Mouse (Mus musculus) embryonic facial prominence, embryonic 12.5 days (tissue): ENCODE measurements around the gene Kcnk2. TPM values are rescaled to one million over a fixed set of nuclear protein-coding genes. Genes with fewer than 3 reads are reported as not detected.

ENCODE experiments used
- ATAC-seq: fragments of 200-750 bp; cut with Nextera tagmentation; 2 replicates; pipeline ENCODE4 v1.8.0; 2017; ENCODE audit not compliant: insufficient number of reproducible peaks, insufficient read depth, low FRiP score, low TSS enrichment
- H3K27ac ChIP-seq: fragments of 300-500 bp; sonication (generic); 2 replicates; pipeline ENCODE4 v1.5.1; 2016; ENCODE audit warnings: mild to moderate bottlenecking
- H3K27me3 ChIP-seq: fragments of 300-500 bp; sonication (generic); 2 replicates; pipeline ENCODE4 v1.6.1; 2016; ENCODE audit warnings: mild to moderate bottlenecking, moderate library complexity
- H3K36me3 ChIP-seq: fragments of 300-500 bp; sonication (generic); 2 replicates; pipeline ENCODE4 v1.6.1; 2016; ENCODE audit warnings: mild to moderate bottlenecking
- H3K4me1 ChIP-seq: fragments of 300-500 bp; sonication (generic); 2 replicates; pipeline ENCODE4 v1.6.1; 2016
- H3K4me2 ChIP-seq: fragments of 300-500 bp; sonication (generic); replicated peaks from 2 replicates; pipeline ENCODE4 v1.6.1; 2016; ENCODE audit warnings: mild to moderate bottlenecking, moderate library complexity
- H3K4me3 ChIP-seq: fragments of 300-500 bp; sonication (generic); 2 replicates; pipeline ENCODE4 v1.5.1; 2016; ENCODE audit warnings: mild to moderate bottlenecking
- H3K9ac ChIP-seq: fragments of 300-500 bp; sonication (generic); 2 replicates; pipeline ENCODE4 v1.6.1; 2016; ENCODE audit warnings: mild to moderate bottlenecking, moderate library complexity
- H3K9me3 ChIP-seq: fragments of 300-500 bp; sonication (generic); 2 replicates; pipeline ENCODE4 v1.6.1; 2016; ENCODE audit warnings: mild to moderate bottlenecking, moderate library complexity
- WGBS: fragments of 180-500 bp; shearing (Covaris S2); methylation state at CpG from one replicate; pipeline ENCODE4 v1.1.7; 2016; 5-methylcytosine and 5-hydroxymethylcytosine counted together
- polyA plus RNA-seq: library from polyadenylated mRNA; unstranded; fragments of >200 nt; fragmentation: Nextera tagmentation; extraction: Ambion mirVana; gene quantifications from 2 replicates; pipeline ENCODE4 v1.2.1, GENCODE M21; 2016

The Kcnk2 gene
- 6.3 and 6.6 TPM in 2 replicates for polyA plus RNA-seq

DNA sequence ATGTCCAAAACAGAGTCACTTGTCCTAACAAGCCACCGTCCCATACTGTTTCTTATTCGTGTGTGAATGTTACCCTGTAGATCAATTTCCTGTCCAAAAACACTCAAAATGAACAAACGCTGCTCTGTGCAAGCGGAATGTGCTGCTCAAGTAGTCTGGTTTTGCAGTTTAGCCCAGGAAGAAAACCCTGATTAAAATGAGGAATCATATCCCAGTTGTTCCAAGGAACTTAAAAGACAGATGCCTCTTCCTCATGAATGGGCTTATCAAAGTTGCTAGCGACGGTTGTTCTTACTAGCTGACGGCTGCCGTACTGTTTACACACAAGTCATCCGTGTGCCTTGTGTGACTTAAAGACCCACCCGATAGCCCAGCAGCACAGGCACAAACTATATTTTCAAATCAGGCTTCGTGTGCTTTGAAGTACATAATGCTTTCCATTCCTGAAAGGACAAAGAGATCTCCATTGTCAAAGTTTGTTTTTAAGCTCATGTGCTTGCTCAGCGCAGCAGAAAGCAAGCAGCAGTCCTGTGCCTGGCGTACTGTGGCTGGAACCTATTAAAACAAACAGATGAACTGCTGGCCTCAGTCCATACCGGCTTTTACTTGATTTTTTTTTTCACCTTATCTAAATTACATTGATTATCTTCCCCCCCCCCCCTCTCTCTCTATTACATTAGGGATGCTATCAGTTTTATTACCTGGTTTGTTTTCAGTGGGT is at the start of gene Kcnk2:
Gene Kcnk2 (minus strand): TSS at position 51 of the 721 bp plus-strand sequence.
- Histone ChIP-seq H3K36me3 (no peaks in the 10 kb centered on the region), H3K4me2 (peak within 1 kb of the TSS; percentile 39), H3K4me3 (0 out of 2 replicates have a peak within 1 kb of the TSS, but pooled peaks have one; percentile 9), H3K27ac (peak within 1 kb of the TSS; percentile 65; the same call in 1 of the 2 replicates), H3K9me3 (no peaks in the 10 kb centered on the region), H3K27me3 (no peaks in the 10 kb centered on the region), H3K9ac (no peak within 1 kb of the TSS), H3K4me1 (peaks cover 22% of the 10 kb centered on the region)
- 14% methylated on average over 14 of the region's 14 CpGs for WGBS
- no peak for ATAC-seq

DNA sequence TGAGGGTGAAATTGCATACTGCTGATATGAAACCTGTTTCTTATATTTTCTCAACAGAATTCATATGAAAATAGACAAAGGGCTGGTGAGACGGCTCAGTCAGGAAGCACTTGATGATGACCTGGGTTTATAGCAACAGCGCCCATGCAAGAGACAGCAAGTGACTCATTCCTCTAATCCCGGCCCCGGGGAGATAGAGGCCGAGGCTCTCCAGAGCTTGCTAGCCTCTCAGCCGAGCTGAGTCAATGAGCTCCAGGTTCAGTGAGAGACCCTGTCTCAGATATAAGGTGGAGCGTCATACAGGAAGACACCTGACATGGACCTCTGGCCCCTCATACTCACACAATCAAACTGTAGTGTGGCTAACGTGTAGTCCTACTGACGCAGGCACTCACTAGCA is 38.7 kb upstream of the Kcnk2 start:
- H3K9me3 ChIP-seq = no peaks in the 10 kb centered on the region
- no peak overlapping the region for H3K9ac ChIP-seq
- H3K36me3 ChIP-seq = no peaks in the 10 kb centered on the region
- no peak overlapping the region for H3K4me2 ChIP-seq
- no peaks in the 10 kb centered on the region for H3K27me3 ChIP-seq
- ATAC-seq = no peak
- no peak overlapping the region for H3K27ac ChIP-seq
- H3K4me1 ChIP-seq = no peaks in the 10 kb centered on the region
- 65% methylated on average over 9 of the region's 9 CpGs for WGBS
- H3K4me3 ChIP-seq = no peak overlapping the region

DNA sequence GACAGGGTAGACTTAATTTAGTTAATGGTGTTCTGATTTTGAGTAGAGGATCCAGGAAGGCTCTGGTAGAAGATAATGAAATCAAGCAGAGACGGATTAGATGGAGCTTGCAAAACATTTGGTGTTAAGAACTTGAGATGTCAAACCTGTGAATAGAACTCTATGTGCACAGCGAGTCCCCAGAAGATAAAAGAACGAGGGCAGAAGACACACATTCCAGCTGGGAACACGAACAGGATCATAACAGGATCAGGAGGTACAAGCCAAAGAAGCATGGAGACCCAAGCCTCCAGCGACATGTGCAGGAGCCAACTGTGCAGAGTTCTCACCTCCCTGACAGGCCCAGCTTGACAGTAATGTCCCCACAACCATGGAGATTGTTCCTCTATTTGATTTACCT is 35.1 kb upstream of the Kcnk2 start:
- WGBS = 72% methylated on average over 5 of the region's 5 CpGs
- no peaks in the 10 kb centered on the region for H3K27me3 ChIP-seq
- H3K36me3 ChIP-seq = no peaks in the 10 kb centered on the region
- H3K4me2 ChIP-seq = no peak overlapping the region
- no peaks in the 10 kb centered on the region for H3K4me1 ChIP-seq
- H3K4me3 ChIP-seq = no peak overlapping the region
- no peaks in the 10 kb centered on the region for H3K9me3 ChIP-seq
- H3K27ac ChIP-seq = no peak overlapping the region
- no peak for ATAC-seq
- no peak overlapping the region for H3K9ac ChIP-seq

- WGBS = 82% methylated on average over 10 of the region's 10 CpGs
- H3K9ac ChIP-seq = no peak overlapping the region
- no peaks in the 10 kb centered on the region for H3K36me3 ChIP-seq
- H3K27me3 ChIP-seq = no peaks in the 10 kb centered on the region
- ATAC-seq = no peak
- H3K27ac ChIP-seq = no peak overlapping the region
- no peak overlapping the region for H3K4me3 ChIP-seq
- no peaks in the 10 kb centered on the region for H3K9me3 ChIP-seq
- peaks cover 4% of the 10 kb centered on the region for H3K4me1 ChIP-seq
- no peak overlapping the region for H3K4me2 ChIP-seq
Observed at GRCm38 (mm10) chr1:189435452-189435851, 33.4 kb upstream of the Kcnk2 start.

DNA sequence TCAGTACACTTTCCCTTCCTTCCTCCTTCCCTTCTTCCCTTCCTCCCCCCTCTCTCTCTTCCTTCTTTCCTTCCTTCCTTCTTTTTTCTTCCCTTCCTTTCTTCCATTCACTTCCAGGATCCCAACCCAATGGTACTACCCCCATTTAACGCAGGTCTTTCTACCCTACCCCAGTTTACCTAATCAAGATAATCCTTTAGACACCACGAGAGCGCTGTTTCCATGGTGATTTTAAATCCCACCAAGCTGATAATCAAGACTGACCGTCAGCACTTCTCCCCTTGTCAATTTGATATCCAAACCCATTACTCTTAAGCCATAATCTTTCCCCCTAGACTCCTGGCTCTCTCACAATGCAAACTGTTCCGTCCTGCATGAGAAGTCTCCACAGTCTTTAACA is 29.4 kb upstream of the Kcnk2 start:
- ATAC-seq = no peak
- Histone ChIP-seq H3K4me2 (no peak overlapping the region), H3K27me3 (no peaks in the 10 kb centered on the region), H3K27ac (no peak overlapping the region), H3K4me1 (peaks cover 16% of the 10 kb centered on the region), H3K36me3 (no peaks in the 10 kb centered on the region), H3K9me3 (no peaks in the 10 kb centered on the region), H3K9ac (no peak overlapping the region), H3K4me3 (no peak overlapping the region)
- 32% methylated on average over 5 of the region's 5 CpGs for WGBS

GRCm38 (mm10) chr1:189430534-189430933 is 28.5 kb upstream of the Kcnk2 start:
- H3K27ac ChIP-seq = no peak overlapping the region
- no peak overlapping the region for H3K4me3 ChIP-seq
- no peaks in the 10 kb centered on the region for H3K27me3 ChIP-seq
- WGBS = 8% methylated on average over 4 of the region's 4 CpGs
- no peak overlapping the region for H3K9ac ChIP-seq
- peak; percentile 72 for ATAC-seq
- no peak overlapping the region for H3K4me2 ChIP-seq
- peaks cover 16% of the 10 kb centered on the region for H3K4me1 ChIP-seq
- H3K36me3 ChIP-seq = no peaks in the 10 kb centered on the region
- H3K9me3 ChIP-seq = no peaks in the 10 kb centered on the region

DNA sequence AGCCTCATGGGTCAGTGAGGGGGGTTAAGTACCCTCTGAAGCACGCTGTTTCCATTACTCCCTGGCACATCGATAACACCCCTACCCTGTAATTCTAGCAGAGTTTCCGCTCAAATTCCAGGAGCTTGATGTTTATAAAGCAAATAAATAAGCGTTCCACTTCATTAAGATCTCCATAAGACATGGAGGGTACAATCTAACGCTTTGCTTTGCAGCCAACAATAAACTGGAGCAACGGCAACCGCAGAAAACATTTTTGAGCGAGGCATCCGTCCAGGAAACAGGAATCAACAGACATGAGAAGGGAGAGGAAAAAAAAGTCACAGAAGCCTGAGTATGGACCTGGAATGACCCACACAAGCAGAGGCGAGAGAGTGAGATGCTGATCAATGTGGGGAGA is 27.5 kb upstream of the Kcnk2 start:
- H3K9me3 ChIP-seq = no peaks in the 10 kb centered on the region
- H3K27me3 ChIP-seq = no peaks in the 10 kb centered on the region
- H3K36me3 ChIP-seq = no peaks in the 10 kb centered on the region
- 43% methylated on average over 10 of the region's 10 CpGs for WGBS
- H3K9ac ChIP-seq = no peak overlapping the region
- no peak for ATAC-seq
- H3K4me3 ChIP-seq = no peak overlapping the region
- no peak overlapping the region for H3K4me2 ChIP-seq
- H3K4me1 ChIP-seq = peaks cover 16% of the 10 kb centered on the region
- no peak overlapping the region for H3K27ac ChIP-seq

DNA sequence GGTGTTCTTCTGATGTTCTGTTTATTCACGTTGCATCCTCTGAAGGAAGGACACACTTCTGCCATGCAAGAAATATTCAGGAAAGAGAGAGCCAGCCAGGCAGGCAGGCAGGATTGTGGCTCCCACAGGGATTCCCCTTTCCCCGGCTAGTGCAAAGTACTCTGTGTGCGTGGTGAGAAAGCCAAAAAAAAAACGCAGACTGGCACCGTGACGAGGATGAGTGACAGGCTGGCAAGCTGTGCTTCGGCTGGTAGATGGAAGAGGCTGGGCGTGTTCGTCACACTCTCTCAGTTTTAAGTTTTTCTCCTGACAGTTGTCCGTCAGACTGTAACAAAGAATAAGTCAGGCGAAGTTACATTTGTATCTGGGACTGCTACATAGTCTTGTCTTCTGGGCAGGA is 24.2 kb upstream of the Kcnk2 start:
- H3K27ac ChIP-seq = no peak overlapping the region
- H3K9ac ChIP-seq = no peak overlapping the region
- H3K4me2 ChIP-seq = no peak overlapping the region
- H3K27me3 ChIP-seq = no peaks in the 10 kb centered on the region
- H3K4me1 ChIP-seq = peaks cover 16% of the 10 kb centered on the region
- no peak overlapping the region for H3K4me3 ChIP-seq
- no peaks in the 10 kb centered on the region for H3K9me3 ChIP-seq
- 82% methylated on average over 11 of the region's 11 CpGs for WGBS
- no peaks in the 10 kb centered on the region for H3K36me3 ChIP-seq
- no peak for ATAC-seq

DNA sequence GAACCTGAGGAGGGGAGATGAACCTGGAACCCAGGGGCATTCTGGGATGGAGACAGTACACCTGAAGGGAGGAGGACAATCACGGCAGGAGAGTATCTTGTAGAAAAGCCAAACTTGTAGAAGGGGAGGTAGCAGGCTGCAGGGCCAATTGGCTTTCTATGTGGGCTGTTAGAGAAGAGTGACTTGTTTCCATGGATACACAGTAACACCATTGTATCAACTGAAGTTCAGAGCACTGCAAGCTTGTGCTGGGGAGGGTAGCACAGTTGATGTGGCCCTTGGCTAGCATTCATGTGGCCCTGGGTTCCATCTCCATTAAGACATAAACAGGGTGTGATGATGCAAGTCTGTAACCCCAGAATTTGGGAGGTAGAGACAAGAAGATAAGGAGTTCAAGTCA is 17.8 kb upstream of the Kcnk2 start:
- no peaks in the 10 kb centered on the region for H3K4me1 ChIP-seq
- no peaks in the 10 kb centered on the region for H3K9me3 ChIP-seq
- H3K4me2 ChIP-seq = no peak overlapping the region
- no peak for ATAC-seq
- no peak overlapping the region for H3K4me3 ChIP-seq
- H3K27ac ChIP-seq = no peak overlapping the region
- WGBS = 76% methylated on average over 1 of the region's 1 CpGs
- no peaks in the 10 kb centered on the region for H3K27me3 ChIP-seq
- H3K36me3 ChIP-seq = no peaks in the 10 kb centered on the region
- no peak overlapping the region for H3K9ac ChIP-seq

- Histone ChIP-seq H3K27me3 (no peaks in the 10 kb centered on the region), H3K27ac (no peak overlapping the region), H3K4me3 (no peak overlapping the region), H3K4me2 (no peak overlapping the region), H3K36me3 (no peaks in the 10 kb centered on the region), H3K9me3 (no peaks in the 10 kb centered on the region), H3K9ac (no peak overlapping the region), H3K4me1 (0 out of 2 replicates have a peak, but pooled peaks cover 3% of the 10 kb centered on the region)
- no peak for ATAC-seq
- WGBS = 91% methylated on average over 6 of the region's 6 CpGs
Observed at GRCm38 (mm10) chr1:189409906-189410305, 7.8 kb upstream of the Kcnk2 start.

DNA sequence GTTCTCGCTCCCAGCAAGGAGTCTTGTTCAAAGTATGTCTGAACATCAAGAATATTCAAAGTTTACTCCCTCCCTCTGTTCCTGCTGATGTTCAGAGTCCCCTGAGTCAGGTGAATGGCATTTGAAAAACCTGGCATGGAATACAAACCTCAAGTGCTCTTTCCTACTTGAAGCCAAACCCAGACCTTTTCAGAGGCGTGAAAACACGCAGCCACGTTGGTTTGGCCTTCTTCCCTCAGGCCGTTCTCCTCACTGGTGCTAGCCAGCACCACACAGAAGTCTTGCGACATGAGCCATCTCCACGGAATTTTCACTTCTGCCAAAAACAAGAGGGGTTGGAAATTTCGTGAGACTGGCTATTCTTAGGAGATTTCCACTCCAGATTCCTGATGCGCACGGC is 3.1 kb upstream of the Kcnk2 start:
- Histone ChIP-seq H3K27ac (no peak overlapping the region), H3K36me3 (no peaks in the 10 kb centered on the region), H3K9ac (no peak overlapping the region), H3K4me1 (peaks cover 22% of the 10 kb centered on the region), H3K27me3 (no peaks in the 10 kb centered on the region), H3K4me3 (no peak overlapping the region), H3K9me3 (no peaks in the 10 kb centered on the region), H3K4me2 (no peak overlapping the region)
- 70% methylated on average over 10 of the region's 10 CpGs for WGBS
- ATAC-seq = no peak

DNA sequence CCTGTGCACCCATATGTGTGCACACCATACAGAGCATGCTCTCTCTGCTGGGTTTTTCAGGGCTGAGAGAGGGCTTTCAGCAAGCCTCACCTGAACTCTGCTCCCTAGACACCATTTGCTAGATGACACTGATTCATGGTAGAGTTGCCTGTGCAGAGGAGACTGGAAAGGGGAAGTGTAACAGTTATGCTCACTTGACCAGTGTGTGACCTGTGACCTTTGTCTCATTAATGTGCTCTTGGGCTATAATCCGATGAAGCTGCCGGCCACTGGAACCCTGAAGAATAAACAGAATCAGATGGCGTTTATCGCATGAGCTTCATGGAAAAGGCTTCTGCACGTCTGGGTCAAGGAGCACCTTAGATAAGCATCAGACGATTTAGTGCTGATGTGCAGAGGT is 1.5 kb upstream of the Kcnk2 start:
- H3K27me3 ChIP-seq = no peaks in the 10 kb centered on the region
- ATAC-seq = no peak
- WGBS = 29% methylated on average over 6 of the region's 6 CpGs
- peaks cover 22% of the 10 kb centered on the region for H3K4me1 ChIP-seq
- no peak overlapping the region for H3K4me3 ChIP-seq
- H3K9ac ChIP-seq = no peak overlapping the region
- no peaks in the 10 kb centered on the region for H3K9me3 ChIP-seq
- no peak overlapping the region for H3K4me2 ChIP-seq
- H3K27ac ChIP-seq = 0 out of 2 replicates have a peak overlapping the region, but pooled peaks have one; percentile 50
- no peaks in the 10 kb centered on the region for H3K36me3 ChIP-seq
